Mouse (Mus musculus) left cerebral cortex, adult 18-20 months (tissue): Measurements from ENCODE around the gene Tac2. TPM values are rescaled to one million over a fixed set of nuclear protein-coding genes. Genes with fewer than 3 reads are reported as not detected.

Experiments used
- DNase-seq, 2 experiments: peaks; one replicate each; pipeline ENCODE4 v3.0.0; 2021 to 2022; ENCODE audit warnings: low spot score in 2 of 2, mixed read lengths in 1 of 2
- long read RNA-seq, 2 experiments: library from polyadenylated mRNA; stranded (forward); transcript quantifications; one replicate each; pipeline ENCODE4 v2.0.0; 2021
- total RNA-seq, 2 experiments: library from RNA; stranded (reverse); gene quantifications; 2 replicates each; pipeline ENCODE4 v1.2.3; 2021

Gene Tac2
- 10 to 100 TPM; 16.4 to 17.1 TPM for total RNA-seq
- long read RNA-seq, experiment 1, transcript Tac2-201 (7 exons, 678 nt): major isoform, 5 of 9 reads
- long read RNA-seq, experiment 1, partial matches to known transcripts: 2 of 9 reads
- long read RNA-seq, experiment 1, other reads (novel, unspliced or antisense): 2 of 9 reads
- long read RNA-seq, experiment 2, partial matches to known transcripts: 1 of 5 reads
- long read RNA-seq, experiment 2, other reads (novel, unspliced or antisense): 0 of 5 reads

GRCm38 (mm10) chr10:127724178-127724577 is at the start of gene Tac2:
TSS of gene Tac2 (plus strand) at chr10:127724478.
- no peak for DNase-seq

GRCm38 (mm10) chr10:127674794-127675522 is 49.3 kb upstream of the Tac2 start:
- peak; percentile 89 to 91 for DNase-seq

DNA sequence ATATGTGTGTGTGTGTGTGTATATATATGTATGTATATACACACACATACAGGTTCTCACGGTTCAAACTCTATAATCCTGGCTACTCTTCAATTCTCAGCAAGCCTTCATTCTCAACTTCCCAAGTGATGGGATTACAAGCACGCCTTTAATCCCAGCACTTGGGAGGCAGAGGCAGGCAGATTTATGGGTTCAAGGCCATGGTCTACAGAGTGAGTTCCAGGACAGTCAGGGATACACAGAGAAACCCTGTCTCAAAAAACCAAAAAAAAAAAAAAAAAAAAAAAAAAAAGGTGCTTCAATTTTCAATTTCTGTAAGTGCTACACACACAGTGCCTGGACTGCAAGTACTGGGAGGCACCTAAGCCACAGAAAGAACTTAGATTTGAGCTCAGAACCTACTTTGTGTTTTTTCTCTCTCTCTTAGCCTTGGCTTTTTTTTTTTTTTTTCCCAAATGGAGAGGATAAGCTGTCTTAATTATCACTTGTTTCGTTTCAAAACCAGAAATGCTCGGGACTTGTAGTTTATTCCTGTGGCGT is 48.3 kb upstream of the Tac2 start:
- no peak for DNase-seq

DNA sequence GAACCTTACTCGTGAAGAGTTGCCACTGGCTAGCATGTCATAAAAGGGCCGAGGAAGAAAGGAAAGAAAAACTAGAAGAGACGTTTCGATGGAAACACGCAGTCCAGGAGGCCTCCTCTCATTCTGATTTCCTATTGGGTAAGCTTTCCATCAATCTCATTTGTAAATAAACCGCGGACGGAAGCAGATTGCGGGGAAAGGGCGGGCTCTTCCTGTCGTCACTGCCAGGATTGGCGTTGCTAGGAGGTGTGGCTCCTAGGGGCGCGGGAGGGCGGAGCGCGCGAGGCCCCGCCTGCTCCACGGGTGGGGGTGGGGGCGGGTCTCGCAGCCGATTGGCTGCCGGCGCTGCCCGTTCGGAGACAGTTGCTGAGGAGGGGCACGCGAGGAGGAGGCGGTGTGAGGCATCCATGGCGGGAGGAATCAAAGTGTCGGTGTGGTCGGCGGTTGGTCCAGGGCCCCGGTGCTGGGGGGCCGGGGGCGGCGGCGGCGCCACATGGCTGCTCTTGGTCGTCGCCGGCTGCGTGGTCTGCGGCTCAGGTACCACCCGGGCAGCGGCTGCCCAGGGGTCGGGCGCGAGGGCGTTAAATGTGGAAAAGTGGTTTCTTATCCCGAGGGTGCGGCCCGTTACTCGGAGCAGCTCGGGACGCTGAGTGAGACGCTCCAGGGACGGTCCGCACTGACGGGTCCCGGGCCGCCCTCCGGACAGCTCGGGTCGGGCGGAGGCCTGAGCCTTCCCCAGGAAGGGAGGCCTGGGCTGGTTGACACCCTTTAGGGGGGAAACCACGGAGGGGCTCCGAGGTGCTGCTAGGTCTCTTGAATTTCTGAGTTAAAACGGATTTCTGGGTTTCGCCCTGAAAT is 47.4 kb upstream of the Tac2 start:
- DNase-seq: peak; percentile 86 to 93

DNA sequence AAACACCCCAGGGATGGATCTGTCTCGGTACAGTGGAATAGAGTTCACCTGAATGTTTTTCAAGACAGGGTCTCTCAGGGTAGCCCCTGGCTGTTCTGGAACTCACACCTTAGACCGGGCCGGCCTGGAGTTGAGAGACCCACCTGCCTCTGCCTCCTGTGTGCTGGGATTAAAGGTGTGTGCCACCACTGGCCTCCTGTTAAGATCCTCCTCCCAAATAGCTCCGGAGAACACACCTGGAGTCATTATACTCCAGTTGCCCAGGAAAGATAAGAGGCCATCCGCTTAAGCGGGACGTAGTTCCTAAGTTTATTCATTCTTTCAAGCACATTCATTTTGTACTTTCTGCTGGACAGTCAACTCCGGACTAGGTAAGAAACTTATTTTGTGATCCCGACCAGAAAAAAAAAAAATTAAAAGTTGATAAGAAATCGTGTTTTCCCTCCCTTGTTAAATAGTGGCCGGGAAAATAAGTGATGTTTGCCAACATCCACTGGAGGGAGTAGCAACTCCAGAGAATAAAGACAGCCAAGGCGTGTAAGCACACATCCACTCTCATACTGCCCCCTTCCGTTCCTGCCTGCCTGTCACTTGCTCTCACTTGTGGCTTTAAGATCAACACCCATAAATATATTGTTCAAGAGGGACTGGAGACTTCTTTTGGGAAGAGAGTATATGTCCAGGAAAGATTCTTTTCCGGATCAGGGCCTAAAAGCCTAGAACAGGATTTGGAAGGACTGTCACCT is 46.5 kb upstream of the Tac2 start:
- DNase-seq: peak; percentile 54 to 63

- DNase-seq: no peak
Measured at GRCm38 (mm10) chr10:127679208-127679607, 45.1 kb upstream of the Tac2 start.

DNA sequence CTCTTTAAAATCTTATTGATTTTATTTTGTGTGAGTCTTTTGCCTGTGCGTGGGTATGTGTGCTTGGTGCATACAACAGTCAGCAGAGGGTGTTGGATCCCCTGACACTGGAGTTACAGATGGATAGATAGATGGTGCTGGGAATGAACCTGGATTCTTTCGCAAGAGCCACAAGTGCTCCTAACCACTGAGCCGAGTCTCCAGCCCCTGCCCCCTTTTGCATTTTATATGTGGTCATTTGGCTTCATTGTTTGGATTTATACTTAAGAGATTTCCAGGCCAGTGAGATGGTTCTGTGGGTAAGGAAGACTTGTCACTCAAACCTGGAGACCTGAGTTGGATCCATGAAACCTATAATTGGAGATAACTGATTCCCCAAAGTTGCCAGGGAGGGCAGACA is 44.4 kb upstream of the Tac2 start:
- DNase-seq: no peak

DNA sequence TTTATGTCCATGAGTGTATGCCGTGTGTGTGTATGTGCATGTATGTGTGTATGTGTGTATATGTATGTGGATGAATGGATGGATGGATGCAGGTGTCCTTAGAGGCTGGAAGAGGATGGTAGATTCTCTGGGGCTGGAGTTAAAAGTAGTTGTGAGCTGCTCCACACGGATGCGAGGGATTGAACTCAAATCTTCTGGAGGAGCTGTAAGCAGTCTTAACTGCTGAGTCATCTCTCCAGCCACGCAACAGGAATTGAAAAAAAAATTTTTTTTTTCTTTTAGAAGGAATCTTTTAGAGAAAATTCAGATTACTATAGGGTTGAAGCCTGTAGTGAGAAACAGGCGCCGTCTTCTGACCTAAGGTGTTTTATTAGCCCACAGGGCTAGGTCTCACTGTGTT is 41.4 kb upstream of the Tac2 start:
- no peak for DNase-seq

GRCm38 (mm10) chr10:127691053-127691452 is 33.2 kb upstream of the Tac2 start:
- no peak for DNase-seq

DNA sequence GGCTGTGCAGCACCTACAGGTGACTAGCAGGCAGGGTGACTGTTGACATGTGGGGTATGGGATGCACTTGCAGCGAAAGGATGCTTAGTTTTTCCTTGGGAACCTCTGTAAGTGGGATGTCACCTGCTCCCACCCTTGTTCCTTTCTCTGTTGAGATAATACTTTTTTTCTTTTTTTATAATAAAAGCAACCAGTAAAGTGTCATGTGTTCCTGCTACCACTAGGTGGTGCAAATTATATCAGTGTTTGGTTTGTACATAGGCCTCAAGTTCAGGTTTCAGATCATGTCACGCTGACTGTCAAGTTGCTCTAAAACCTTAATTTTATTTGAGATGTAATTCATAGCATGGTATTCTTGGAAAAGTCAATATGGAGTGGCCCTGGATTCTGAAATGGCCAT is 29.6 kb upstream of the Tac2 start:
- no peak for DNase-seq

DNA sequence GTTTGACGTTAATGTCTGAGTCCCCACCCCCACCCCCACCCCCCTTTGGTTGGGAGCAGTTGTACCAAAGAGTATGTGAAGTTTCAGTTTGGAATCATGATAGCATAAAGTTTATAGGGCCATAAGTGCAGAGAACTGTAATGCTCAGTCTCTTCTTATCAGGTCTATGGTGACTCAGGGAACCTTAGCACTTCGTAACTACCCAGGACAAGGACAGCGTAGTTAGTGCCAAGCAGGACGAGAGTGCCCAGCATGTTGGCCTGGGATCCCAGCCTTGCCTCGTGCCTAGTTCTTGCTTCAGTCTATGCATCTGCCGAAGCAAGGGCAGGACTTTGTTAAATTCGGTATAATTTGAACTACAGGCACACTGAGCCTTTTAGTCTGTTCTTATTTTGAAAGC is 28.5 kb upstream of the Tac2 start:
- no peak for DNase-seq

DNA sequence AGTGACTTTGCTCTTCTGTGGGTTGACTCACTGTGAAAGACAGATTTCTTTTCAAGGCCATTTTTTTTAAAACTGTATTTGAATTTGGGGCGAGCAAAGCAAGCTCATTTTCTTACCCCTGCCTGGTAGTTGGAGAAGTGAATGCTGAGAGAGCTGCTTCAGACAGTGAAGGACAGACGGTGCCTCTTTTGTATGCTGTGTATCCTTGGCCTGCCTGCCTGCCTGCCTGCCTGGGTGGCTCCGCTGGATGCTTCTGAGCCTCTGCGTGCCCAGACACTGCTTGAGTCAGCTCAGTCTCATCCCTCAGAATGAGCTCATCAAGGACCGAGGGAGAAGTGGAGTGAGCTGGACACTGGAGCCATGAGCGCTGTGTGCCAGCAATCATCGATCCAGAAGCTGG is 25.3 kb upstream of the Tac2 start:
- no peak for DNase-seq

DNA sequence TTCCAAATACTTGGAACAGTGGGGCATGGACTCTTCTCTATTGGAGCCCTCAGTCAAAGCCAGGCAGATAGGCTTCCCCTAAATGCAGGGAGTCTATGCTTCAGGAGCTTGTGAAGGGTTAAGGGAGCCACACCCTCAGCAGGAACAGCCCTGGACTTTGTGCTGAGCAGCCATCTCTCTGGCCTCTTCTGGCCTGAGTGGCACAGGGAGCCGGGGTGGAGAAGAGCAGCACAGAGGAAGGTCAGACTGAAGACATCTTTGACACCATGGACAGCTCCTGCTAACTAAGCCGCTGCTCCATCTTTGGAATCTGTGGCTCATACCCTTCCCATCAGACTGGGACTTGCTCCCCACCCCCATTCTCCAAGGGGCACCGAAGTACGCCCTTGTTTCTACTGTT is 21.0 kb upstream of the Tac2 start:
- DNase-seq: no peak

DNA sequence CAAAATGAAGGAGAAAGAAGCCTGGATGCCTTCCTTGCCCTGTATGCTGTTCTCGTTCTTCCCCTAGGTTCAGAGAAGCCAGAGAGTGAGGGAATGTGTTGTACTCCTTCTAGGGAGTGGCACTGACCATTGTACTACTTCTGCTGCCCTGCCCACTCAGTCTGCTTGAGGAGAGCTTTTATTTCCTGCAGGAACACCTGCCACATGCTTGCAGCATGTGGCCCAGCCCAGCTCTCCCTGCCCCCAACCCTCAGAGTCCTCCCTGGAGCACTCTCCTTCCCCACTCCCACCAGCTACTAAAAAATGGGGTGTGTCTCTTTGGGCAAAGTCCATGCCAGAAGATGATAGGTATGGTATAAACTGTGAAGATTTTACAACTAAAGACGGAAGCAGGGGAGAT is 20.0 kb upstream of the Tac2 start:
- DNase-seq: no peak

DNA sequence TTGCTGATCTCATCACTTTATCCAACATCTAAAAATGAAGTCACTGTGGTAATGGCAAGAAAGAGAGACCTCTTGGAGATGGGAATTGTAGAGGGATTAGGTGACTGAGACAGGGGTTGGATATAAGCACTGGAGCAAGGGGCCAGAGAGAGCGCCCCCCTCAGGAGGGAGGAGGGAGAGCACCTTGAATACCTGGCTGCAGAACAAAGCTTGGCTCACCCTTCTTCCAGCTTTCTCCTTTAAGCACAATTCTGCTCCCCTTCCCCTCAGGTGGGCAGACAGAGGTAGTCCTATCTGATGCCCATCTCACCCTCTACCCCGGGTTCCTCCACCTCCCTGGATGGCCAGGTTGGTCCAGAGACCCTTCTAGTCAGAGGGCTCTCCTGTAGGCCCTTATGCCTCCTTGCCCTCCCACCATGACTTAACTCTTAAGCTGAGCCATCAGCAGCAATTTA is 19.5 kb upstream of the Tac2 start, which contains the start of gene Myo1a:
Gene Myo1a (plus strand): TSS at position 405 of the 455 bp plus-strand sequence.
- no peak for DNase-seq

- no peak for DNase-seq
Measured at GRCm38 (mm10) chr10:127705783-127706182, 18.5 kb upstream of the Tac2 start.

DNA sequence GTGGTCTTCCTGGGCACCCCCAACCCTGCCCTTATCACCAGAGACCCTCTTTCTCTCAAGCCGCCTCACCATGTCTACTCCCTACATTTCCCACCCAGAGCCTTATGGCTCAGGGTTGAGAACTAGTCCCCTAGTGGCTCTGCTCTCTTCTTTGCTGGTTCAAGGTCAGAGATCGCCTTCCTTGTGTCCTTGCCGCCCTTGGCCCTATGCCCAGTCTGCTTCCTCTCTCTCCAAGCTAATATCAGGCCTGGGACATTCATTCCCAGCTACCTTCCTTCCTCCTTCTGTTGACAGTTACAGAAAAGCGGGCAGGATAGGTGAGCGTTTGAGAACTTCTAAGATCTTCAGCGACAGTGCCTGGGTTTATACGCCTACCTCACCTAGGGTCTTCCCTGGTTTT is 16.6 kb upstream of the Tac2 start:
- DNase-seq: no peak

- no peak for DNase-seq
Measured at GRCm38 (mm10) chr10:127708850-127709370, 15.4 kb upstream of the Tac2 start.

DNA sequence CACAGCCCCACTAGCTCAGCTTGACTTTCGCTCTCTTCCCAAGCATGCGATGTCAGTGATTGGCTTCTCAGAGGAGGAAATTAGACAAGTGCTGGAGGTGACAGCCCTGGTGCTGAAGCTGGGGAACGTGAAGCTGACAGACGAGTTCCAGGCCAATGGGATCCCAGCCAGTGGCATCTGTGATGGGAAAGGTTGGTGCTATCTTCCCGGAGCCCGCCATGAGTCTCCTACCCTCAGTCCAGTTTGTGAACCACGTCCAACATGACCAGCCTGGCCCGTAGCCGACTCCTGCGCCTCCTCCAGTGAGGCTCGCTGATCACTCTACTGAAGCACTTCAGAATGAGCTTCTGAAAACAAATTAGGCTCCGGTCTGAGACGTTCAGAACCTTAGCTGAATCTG is 13.9 kb upstream of the Tac2 start:
- no peak for DNase-seq

GRCm38 (mm10) chr10:127712736-127713135 is 11.5 kb upstream of the Tac2 start:
- no peak for DNase-seq
